Mouse (Mus musculus) right cerebral cortex, postnatal 14 days (tissue): Measurements from ENCODE around the gene Gm20388.

Experiments used
- DNase-seq: peaks from one replicate; pipeline ENCODE4 v3.0.0; 2022

The Gm20388 gene

GRCm38 (mm10) chr8:123653308-123653993, 3742.8 kb downstream of the Gm20388 start, which contains the start of gene Rhou:
Gene Rhou (plus strand): TSS chr8:123653929.
- DNase-seq, result peak; percentile 96

GRCm38 (mm10) chr8:123653994-123654569, 3743.4 kb downstream of the Gm20388 start:
- DNase-seq, result peak; percentile 43

DNA sequence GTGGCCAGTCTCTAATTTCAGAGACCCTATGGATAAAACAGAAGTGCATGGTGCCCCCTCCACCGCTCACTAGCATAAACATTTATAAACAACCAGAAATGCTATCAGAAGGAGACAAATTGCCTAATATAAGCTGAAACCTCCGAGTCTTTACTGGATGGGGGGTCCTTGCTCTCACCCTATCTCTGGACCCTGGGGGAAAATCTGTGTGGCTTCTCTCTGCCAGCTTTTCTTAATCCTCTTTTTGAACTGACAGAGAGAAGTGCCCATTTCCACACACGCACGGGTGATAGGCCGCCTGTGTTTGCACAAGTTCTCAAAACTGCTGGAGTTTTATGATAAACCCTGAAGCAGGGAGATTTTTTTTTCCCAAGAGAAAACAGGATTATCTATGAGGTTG, 3744.1 kb downstream of the Gm20388 start:
- no peak for DNase-seq

- no peak for DNase-seq
Measured at GRCm38 (mm10) chr8:123655351-123655779, 3744.7 kb downstream of the Gm20388 start.

- no peak for DNase-seq
Measured at GRCm38 (mm10) chr8:123657826-123658225, 3747.2 kb downstream of the Gm20388 start.

DNA sequence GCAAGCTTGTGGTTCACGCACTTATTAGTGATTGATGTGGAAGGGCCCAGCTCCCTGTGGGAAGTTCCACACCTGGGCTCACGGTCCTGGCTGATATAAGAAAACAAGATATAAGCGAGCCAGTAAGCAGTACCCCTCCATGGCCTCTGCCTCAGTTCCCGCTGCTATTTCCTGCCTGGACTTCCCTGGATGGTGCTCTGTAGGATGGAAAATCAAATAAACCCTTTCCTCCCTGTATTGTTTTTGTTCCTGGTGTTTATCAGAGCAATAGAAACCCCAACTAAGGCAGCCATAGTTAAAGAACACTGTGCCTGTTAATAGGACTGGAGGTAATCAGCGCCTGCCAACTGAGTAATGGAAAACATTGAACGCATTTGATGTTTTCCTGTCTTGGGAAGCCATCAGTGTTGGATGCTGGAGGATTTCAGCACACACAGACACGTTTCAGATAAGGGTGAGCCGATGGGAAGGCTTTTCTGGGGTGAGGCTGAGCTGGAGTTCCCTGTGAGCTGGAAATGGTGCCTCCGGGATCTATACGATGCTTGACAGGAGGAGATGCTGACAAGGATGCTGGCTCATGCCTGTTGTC, 3748.9 kb downstream of the Gm20388 start:
- DNase-seq, result no peak

- no peak for DNase-seq
Measured at GRCm38 (mm10) chr8:123661515-123661914, 3750.9 kb downstream of the Gm20388 start.

- DNase-seq, result no peak
Measured at GRCm38 (mm10) chr8:123665580-123665979, 3754.9 kb downstream of the Gm20388 start.

DNA sequence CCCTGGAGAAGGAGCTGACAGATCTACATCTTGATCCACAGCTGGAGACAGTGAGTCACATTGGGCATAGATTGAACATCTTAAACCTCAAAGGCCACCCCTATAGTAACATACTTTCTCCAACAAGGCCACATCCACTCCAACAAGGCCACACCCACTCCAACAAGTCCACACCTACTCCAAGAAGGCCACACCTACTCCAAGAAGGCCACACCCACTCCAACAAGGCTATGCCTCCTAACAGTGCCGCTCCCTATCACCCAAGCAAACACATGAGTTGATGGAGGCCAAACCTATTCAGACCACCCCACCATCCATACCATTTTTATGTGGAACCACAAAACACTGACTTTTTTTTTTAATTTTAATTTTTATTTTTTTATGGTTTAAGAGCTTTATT, 3756.2 kb downstream of the Gm20388 start:
- DNase-seq, result no peak

- DNase-seq, result no peak
Measured at GRCm38 (mm10) chr8:123668681-123669080, 3758.0 kb downstream of the Gm20388 start.

DNA sequence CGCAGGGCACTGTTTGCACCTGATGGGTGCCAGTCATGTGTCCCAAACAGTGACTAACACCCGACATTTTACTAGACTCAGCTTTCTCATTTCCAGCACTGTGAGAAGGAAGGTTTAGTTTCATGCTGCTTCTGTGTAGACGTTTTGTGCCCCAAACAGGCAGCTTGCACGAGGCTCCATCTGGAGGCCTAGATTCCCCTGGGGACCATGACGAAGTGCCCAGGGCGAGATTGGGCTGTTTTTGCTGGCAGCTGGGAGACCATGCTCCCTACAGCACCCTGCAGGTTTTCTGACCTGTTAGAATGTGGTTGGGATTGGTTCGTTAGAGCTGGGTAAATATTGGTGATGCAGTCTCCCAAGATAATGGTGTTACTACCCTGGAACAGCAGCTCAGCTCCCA, 3760.1 kb downstream of the Gm20388 start:
- no peak for DNase-seq

DNA sequence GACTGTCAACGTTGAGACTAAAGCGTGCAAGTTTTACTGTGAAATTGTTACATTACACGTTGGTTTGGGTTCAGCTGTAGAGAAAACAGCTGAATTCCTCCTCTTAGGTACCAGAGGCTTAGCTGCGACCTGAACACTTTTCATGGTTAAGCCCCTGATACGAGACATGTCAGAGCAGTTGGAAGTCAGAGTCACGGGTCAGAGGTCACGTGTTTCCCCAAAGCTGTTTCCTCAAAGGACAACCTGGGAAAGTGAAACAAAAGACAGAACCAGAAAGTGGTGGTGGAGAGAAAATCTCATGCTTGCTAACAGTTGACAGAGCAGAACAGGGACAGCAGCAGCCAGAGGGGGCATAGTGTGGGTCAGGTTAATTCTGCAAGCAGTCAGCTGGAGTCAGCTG, 3760.8 kb downstream of the Gm20388 start:
- no peak for DNase-seq

- no peak for DNase-seq
Measured at GRCm38 (mm10) chr8:123672648-123673047, 3762.0 kb downstream of the Gm20388 start.

- no peak for DNase-seq
Measured at GRCm38 (mm10) chr8:123675611-123676010, 3765.0 kb downstream of the Gm20388 start.

DNA sequence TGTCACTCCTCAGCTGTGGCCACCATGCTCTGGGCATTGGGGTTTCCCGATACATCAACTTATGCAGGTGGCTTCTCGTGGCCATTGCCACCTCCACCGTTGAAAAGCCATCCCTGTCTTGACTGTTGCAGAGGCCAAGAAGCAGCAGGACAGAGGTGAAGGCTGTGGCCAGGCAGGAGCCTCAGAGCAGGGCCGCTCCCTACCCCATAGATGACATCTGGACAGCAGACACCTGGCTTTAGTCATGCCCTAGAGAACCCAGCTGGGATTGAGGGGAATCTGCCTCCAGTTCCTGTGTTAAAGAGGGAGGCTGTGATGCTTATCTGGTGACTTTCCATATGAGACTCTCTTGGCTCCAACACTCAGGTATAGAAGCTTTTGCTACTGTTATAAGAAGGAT, 3767.7 kb downstream of the Gm20388 start:
- DNase-seq, result no peak

DNA sequence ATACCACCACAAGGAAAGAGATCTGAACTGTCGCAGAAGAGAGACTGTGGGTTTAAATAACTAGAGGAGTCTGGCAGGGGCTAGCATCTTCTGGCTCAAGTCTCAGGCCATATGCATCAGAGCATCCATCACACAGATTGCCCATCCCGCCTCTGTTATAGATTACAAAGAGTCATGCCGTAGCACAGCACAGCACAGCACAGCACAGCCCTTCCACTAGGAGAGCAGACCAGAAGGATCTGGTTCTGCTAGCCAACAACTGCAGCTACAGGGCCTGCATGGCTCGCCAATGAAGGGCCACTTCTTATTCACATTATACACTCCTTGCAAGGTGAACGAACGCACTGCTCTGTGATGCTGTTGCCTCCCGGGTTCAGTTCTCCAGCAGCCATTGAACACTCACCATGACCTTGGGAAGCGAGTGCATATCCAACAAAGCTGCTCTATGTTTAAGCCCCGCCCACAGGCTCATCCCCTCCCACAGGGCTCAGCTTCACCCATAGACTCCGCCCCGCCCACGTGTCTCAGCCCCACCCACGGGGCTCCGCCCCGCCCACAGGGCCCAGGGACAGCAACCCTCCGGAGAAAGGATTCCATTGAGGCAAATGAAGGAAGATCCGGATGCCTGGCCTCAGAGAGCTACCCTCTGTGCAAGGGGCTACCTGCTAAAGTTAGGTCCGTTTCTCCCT, 3771.6 kb downstream of the Gm20388 start:
- DNase-seq, result no peak

- no peak for DNase-seq
Measured at GRCm38 (mm10) chr8:123683321-123683720, 3772.7 kb downstream of the Gm20388 start.

GRCm38 (mm10) chr8:123684806-123685205, 3774.2 kb downstream of the Gm20388 start:
- no peak for DNase-seq

DNA sequence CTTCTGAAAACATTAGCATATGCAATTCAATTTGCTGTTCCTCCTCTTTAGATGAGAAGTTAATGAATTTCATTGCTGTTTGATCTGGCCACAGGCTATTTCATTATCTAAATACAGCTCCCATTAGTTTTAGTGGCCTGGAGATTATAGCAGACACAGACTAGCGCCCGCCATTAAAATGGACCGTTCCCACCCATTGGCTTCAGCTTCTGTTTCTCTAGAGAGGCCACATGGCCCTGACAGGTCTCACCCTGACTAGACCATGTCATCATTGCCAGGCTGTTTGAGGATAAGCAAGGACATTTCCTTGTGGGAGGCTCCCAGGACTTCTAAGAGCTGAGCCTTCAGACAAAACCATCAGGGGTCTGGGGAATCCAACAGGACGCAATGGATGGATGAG, 3774.8 kb downstream of the Gm20388 start:
- no peak for DNase-seq

DNA sequence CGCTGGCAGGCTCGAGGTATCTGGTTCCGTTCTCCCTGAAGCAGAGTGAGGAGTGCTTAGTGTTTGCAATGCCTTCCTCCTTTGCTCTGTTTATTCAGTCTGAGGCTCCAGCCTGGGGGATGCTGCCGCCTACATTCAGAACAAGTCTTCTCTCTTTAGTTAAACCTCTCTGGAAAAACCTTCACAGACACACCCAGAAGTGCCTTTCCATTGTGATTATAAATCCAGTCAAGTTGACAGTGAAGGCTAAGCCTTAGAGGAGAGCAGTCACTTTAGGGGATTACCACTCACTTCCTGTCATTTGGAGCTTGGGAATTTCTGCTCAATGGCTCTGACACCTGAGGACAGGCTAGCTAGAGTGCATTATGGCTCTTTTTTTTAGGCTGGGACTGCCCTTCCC, 3777.2 kb downstream of the Gm20388 start:
- no peak for DNase-seq

GRCm38 (mm10) chr8:123692165-123692962, 3781.7 kb downstream of the Gm20388 start:
- no peak for DNase-seq

DNA sequence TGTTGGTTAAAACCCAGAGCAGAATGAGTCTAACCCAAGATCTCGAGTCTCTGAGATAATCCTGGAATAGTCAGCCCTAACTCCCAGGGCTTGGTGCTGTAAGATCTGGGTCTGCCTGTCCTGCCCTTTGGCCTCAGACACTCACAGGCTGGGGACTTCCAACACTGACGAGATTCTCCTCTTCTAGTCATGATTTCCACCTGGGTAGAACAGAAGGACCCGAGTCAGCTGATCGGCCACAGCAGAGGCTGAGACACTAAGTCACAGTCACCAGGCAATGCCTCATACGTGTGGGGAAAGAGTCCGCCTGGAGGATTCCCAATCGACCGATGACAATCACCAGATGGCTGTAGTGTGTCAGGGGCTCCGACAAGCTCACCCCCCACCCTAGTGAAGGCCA, 3785.5 kb downstream of the Gm20388 start:
- DNase-seq, result no peak

GRCm38 (mm10) chr8:123697329-123697728, 3786.7 kb downstream of the Gm20388 start:
- no peak for DNase-seq
